Mouse (Mus musculus) kidney, postnatal 10 days (tissue): ENCODE measurements around the gene Rab31.
A peak's percentile ranks its signal among the peaks of the same experiment; 100 is the strongest.

Experiments
- DNase-seq: peaks from one replicate; pipeline ENCODE4 v3.0.0; 2021; ENCODE audit warnings: mixed read lengths

Rab31 gene

GRCm38 (mm10) chr17:65700060-65700459, 72.5 kb downstream of the Rab31 start:
- no peak for DNase-seq

- DNase-seq, result peak; percentile 73
Observed at GRCm38 (mm10) chr17:65697791-65698463, 74.6 kb downstream of the Rab31 start.

DNA sequence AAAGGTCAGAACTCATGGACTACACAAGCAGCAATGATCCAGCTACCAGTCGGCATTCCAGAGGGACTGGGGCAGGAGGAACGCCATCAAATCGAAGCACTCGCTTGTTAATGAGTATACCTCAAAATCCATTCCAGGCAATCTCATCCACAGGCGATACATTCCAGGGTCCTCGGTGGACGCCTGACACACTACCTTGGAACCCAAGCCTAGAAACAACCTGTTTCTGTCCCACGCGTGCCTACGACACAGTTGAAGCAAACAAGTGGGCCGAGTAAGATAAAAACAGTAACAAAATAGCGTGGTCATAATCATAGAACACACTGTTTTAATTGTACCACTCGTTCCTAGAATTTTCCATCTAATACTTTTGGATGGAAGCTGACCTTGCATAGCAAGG, 75.6 kb downstream of the Rab31 start:
- no peak for DNase-seq

DNA sequence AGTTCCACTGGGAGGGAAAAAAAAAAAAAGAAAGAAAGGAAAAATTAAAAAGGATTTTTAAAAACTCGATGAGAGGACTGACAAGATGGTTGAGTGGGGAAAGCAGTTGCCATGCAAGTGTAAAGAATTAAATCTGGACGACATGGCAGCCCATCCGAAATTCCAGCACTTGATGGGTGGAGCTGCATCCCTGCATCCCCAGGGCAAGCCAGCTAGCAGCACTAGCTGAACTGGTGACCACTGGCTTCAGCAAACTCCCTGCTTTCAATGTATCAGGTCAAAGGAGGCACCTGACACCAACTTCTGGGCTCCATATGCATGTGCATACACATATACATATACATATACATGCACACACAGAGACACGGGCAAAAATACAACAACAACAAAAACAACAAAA, 80.3 kb downstream of the Rab31 start:
- DNase-seq, result no peak

DNA sequence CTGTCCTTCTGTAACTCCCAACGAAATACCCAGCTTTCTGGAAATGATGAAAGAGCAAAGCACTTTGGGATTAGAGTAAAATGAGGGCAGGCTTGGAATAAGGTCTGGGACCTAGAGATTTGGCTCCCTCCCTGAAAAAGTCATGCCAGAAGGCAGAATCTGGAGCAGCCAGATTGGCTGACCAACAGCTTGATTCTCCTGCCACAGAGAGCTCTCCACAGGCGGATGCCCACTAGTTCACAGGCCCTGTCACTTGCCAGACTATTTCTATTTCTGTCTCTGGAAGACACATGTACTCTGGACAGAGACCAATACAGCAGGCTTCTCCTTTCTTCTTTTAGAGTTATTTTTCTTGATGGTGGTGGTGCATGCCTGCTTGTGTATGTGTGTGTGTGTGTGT, 88.8 kb downstream of the Rab31 start:
- DNase-seq, result no peak

- DNase-seq, result no peak
Observed at GRCm38 (mm10) chr17:65683316-65683715, 89.2 kb downstream of the Rab31 start.

DNA sequence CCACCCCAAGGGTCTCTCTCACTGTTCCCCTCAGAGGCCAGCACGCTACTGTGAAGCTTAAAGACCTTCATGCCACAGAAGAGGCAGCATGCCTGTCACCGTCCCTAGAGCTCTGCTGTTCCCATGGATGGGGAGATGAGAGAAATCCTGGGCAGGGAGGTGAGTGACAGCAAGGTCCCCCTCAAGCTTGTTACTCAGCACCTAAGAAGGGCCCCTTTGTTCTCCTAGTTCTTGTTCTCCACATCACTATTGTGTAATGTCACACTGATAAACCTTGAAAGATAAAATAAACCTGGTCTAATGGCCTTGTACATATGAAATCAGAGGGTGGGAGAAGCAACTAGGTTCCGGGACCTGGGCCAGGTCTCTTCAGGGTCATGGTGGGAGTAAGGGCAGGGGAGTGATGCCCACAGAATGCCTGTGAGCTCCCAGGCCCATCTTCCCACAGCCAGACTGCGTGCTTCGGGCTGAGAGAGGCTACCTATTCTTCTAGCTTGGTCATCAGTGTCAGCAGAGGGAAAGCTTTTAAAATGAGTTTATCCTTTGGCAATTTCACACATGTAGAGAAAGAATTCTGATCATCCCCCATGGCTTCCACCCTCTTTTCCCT, 90.4 kb downstream of the Rab31 start:
- no peak for DNase-seq

GRCm38 (mm10) chr17:65681516-65681915, 91.0 kb downstream of the Rab31 start:
- no peak for DNase-seq

DNA sequence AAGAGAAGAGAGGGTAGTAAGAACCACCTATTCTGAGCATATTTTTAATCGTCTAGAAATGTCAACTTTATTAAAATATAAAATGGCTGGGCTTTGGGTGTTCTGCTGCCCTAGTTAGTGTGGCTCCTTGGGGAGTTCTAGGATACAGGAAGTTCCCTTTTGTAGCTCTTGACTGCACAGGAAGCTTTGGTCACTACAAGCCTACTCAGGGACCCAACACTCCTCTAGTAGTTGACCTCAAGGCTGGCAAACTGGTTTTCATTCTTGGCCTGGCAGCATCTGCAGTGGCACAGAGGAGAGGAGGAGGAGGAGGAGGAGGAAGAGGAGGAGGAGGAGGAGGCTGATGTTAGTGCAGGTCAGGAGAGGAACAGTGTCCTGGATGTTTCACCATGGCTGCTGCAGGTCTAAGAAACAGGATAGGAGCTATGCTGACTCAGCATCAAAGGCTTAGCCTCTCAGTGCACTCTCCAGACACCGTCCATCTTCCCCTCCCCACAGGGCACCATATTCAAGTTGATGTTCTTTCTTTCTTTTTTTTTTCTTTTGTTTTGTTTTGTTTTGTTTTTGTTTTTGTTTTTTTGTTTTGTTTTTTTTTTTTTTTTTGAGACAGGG, 91.6 kb downstream of the Rab31 start:
- no peak for DNase-seq

- no peak for DNase-seq
Observed at GRCm38 (mm10) chr17:65679806-65680446, 92.6 kb downstream of the Rab31 start.

- DNase-seq, result no peak
Observed at GRCm38 (mm10) chr17:65677742-65678141, 94.8 kb downstream of the Rab31 start.

- no peak for DNase-seq
Observed at GRCm38 (mm10) chr17:65676536-65676935, 96.0 kb downstream of the Rab31 start.

- no peak for DNase-seq
Observed at GRCm38 (mm10) chr17:65675985-65676384, 96.6 kb downstream of the Rab31 start.

GRCm38 (mm10) chr17:65674710-65675171, 97.8 kb downstream of the Rab31 start:
- peak; percentile 29 for DNase-seq

DNA sequence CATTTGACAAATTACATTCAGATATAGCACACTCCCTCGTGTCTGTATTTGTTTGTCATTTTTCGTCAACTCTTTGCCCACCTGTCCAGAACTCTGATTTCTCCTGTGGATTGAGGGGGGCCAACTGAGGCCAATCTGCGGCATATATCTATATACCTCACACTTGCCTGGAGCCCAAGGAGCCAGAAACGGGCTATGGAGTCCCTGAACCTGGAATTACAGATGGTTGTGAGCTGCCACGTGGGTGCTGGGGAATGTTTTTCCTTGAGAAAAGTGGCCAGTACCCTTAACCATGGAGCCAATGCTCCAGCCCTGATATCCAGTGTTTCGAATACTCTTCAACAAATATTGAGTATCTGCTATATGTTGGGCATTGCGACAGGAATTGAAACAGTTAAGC, 99.6 kb downstream of the Rab31 start:
- DNase-seq, result no peak

- DNase-seq, result peak; percentile 1
Observed at GRCm38 (mm10) chr17:65669061-65669460, 103.5 kb downstream of the Rab31 start.

- peak; percentile 2 for DNase-seq
Observed at GRCm38 (mm10) chr17:65667792-65668191, 104.8 kb downstream of the Rab31 start.

GRCm38 (mm10) chr17:65666388-65667161, 106.0 kb downstream of the Rab31 start:
- peak; percentile 77 for DNase-seq

DNA sequence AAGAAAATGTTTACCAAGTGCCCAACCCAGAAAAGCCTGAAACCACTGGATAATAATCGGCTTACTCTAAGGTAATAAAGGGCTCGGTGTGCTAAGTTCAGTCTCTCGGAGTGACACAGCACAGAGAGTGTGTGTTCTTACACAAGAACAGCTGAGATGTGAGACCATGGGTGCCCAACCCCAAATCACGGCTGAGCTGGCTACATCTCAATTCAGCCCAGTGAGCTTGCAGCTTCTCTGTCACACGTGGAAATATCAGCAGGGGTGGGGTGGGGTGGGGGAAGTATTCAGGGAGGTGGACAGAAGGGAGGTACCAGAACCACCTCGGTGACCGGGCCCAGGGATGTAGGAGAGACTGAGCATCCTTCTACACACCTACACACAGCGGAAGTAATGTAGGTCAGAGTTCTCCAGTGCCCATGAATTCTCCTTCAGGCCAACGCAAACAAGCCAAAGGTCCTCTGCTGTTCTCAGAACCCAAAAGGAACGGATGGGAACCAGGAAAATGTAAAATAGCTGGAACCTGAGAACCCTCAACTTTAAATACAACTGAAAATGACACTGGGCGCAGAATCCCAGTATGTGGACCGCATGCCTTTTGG, 106.7 kb downstream of the Rab31 start:
- DNase-seq, result peak; percentile 3

GRCm38 (mm10) chr17:65663329-65664078, 109.0 kb downstream of the Rab31 start:
- DNase-seq, result peak; percentile 1

DNA sequence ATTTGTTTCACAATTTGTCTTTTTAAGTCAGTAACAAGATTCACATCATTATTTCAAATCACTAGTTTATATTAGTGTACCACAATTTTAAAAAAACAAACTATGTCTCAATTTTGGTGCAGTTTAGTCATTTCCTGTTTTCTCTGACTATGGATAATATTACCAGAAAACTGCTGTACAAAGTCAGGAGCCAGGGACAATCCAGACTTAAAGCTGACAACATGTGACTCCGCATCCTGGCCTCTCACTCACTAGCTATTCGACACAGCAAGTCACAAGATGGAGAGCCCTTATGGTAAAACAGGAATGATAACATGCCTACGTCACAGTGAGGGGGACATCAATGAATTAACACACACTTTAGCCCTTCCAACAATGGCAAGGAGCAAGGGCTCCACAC, 109.9 kb downstream of the Rab31 start:
- no peak for DNase-seq

DNA sequence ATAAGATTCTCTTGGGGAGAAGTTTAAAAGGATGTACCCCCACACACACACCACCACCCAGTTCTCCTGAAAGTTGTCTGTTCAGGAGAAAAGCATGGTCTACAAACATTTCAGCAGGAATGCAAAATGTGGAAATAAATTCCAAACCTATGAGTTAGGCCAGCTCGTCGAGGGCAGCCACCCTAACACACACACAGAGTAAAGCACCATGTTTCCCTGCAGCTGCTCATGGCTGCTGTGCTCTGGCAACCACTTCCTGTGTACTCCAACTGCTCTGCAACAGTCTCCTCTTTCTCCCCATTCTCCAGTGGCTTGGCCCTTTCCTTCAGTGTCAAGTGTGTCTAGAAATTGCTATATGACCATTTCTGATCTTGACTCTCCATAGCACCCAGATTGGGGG, 114.1 kb downstream of the Rab31 start:
- DNase-seq, result no peak
